Mouse (Mus musculus): ENCODE results near the gene 4930595M18Rik.

The 4930595M18Rik gene

DNA sequence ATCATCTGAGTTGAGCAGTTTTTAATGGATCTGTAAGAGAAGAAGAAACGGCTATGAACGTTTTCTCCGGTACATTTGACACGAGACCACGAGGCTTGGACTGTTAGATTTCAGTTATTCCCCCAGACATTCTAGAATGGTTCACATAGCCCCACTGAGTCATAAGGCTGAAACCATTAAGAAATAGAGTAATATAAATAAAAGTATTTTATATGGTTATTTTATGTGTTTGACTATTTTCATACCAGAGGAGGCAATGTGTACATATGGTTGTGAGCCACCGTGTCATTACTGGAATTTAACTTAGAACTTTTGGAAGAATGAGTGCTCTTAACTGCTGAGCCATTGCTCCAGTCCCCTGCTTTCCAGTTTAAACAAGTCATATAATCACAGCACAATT is at the start of gene 4930595M18Rik:
Gene 4930595M18Rik (minus strand): TSS at position 101 of the 400 bp plus-strand sequence.
- no peak for DNase-seq

DNA sequence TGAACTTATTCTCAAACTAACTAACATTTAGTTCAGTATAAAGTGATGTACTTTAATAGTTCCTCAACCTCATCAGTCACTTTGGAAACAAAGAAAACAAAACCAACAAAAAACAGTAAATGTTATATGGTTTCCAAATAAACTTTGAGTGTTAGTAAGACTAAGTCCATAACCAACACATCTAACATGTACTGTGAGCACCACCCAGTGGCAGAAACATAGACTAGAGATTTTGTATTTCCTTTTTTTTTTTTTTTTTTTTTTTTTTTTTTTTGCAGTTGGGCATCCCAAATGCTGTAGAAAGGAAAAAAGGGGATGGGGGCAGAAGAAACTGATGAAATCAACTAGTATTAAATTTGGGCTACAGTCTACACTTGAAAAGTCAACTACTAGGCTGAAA is 14.6 kb upstream of the 4930595M18Rik start:
- peak; percentile 2 for DNase-seq
